ENCODE assay signal across 8 mouse cellular contexts in genomic region chr13:67484424-67484811, GRCm38 (mm10). TPM values are rescaled to one million over a fixed set of nuclear protein-coding genes. Genes with fewer than 3 reads are reported as not detected.
DNase-seq lines count a peak whose midpoint lies in the region; ATAC-seq and TF ChIP-seq lines count a peak whose summit lies in the region.

No protein-coding gene starts in this region.

- TF ChIP-seq EP300 in CH12.LX (IDR thresholded peaks at IDR 0.05; ENCODE audit: low read length): no peak

- in situ Hi-C loops in CH12.LX (cut with MboI; ENCODE audit: low pct_ligation_motif_present, low pct_unique_long_range_greater_than_20kb, low sequenced_read_pairs): no loop called here

- no peak for TF ChIP-seq RAD21 in CH12.LX (IDR thresholded peaks at IDR 0.05; ENCODE audit: low read depth, low read length)

- H3K79me2 ChIP-seq in CH12.LX (replicated peaks; ENCODE audit: control insufficient read depth, extremely low read depth, insufficient read depth, poor library complexity, severe bottlenecking): peaks cover 3% of the 10 kb centered on the region; the same call in 1 of the 2 replicates

- WGBS in heart, embryonic 13.5 days: 22% methylated on average over 8 of the region's 8 CpGs
- 26% methylated on average over 8 of the region's 8 CpGs for WGBS in intestine, postnatal 0 days
- 39% methylated on average over 8 of the region's 8 CpGs for WGBS in midbrain, postnatal 0 days

- peak overlapping the region; percentile 82 for H3K9ac ChIP-seq in heart, embryonic 13.5 days
- H3K9ac ChIP-seq in CH12.LX (ENCODE audit: insufficient read depth, low read depth): peak overlapping the region; percentile 46; the same call in 1 of the 2 replicates
- H3K9ac ChIP-seq in intestine, postnatal 0 days (ENCODE audit: low read depth, low read length): peak overlapping the region; percentile 59
- peak overlapping the region; percentile 44; the same call in 1 of the 2 replicates for H3K9ac ChIP-seq in midbrain, postnatal 0 days (replicated peaks; ENCODE audit: low read length, poor library complexity, severe bottlenecking)

- H3K4me1 ChIP-seq in heart, embryonic 13.5 days: peaks cover 9% of the 10 kb centered on the region
- H3K4me1 ChIP-seq in CH12.LX (ENCODE audit: control insufficient read depth in 1 of 2, insufficient read depth in 2 of 2): peaks cover 4 to 19% of the 10 kb centered on the region in 2 experiments
- H3K4me1 ChIP-seq in embryonic fibroblast, embryonic 13.5 days (ENCODE audit: control insufficient read depth, insufficient read depth, low read length): no peaks in the 10 kb centered on the region
- H3K4me1 ChIP-seq in intestine, postnatal 0 days (replicated peaks; ENCODE audit: control insufficient read depth, insufficient read depth, low read length): no peaks in the 10 kb centered on the region
- no peaks in the 10 kb centered on the region for H3K4me1 ChIP-seq in midbrain, postnatal 0 days (ENCODE audit: insufficient read depth, low read length)

- DNase-seq in heart, postnatal 4 days: no peak
- no peak for DNase-seq in CH12.LX (ENCODE audit: extremely low read depth)
- DNase-seq in midbrain, postnatal 0 days (ENCODE audit: low spot score): no peak
- DNase-seq in adrenal gland, postnatal 10 days: no peak
- DNase-seq in urinary bladder, postnatal 4 days (ENCODE audit: low spot score in 2 of 2): no peak

- no peak for ATAC-seq in heart, embryonic 13.5 days (ENCODE audit: extremely low read depth, insufficient number of reproducible peaks, low FRiP score, low TSS enrichment)
- ATAC-seq in intestine, postnatal 0 days: 0 out of 2 replicates have a peak, but pooled peaks have one; percentile 23
- peak; percentile 71 for ATAC-seq in midbrain, postnatal 0 days (ENCODE audit: low FRiP score)

- TF ChIP-seq POLR2A in CH12.LX (IDR thresholded peaks at IDR 0.05; ENCODE audit: low read depth, low read length): no peak
- TF ChIP-seq POLR2A in embryonic fibroblast, embryonic 13.5 days (IDR thresholded peaks at IDR 0.05; ENCODE audit: low read depth, low read length): no peak

- H3K4me3 ChIP-seq in heart, embryonic 13.5 days: peak overlapping the region; percentile 74
- peak overlapping the region; percentile 59 to 80 (median 78) for H3K4me3 ChIP-seq in CH12.LX (replicated peaks in 1 of 3; ENCODE audit: low read depth in 2 of 3, low read length in 2 of 3, poor library complexity in 1 of 3)
- peak overlapping the region; percentile 6; the same call in 1 of the 2 replicates for H3K4me3 ChIP-seq in embryonic fibroblast, embryonic 13.5 days (ENCODE audit: insufficient read depth, low read length)
- peak overlapping the region; percentile 60 for H3K4me3 ChIP-seq in intestine, postnatal 0 days (ENCODE audit: low read depth, low read length)
- peak overlapping the region; percentile 59 for H3K4me3 ChIP-seq in midbrain, postnatal 0 days (ENCODE audit: low read depth, low read length)

- H3K4me2 ChIP-seq in heart, embryonic 13.5 days: peak overlapping the region; percentile 78
- H3K4me2 ChIP-seq in CH12.LX (ENCODE audit: insufficient read depth, low read depth, poor library complexity, severe bottlenecking): peak overlapping the region; percentile 82
- H3K4me2 ChIP-seq in intestine, postnatal 0 days (replicated peaks; ENCODE audit: low read depth): peak overlapping the region; percentile 65
- H3K4me2 ChIP-seq in midbrain, postnatal 0 days (ENCODE audit: low read depth, low read length, poor library complexity, severe bottlenecking): peak overlapping the region; percentile 66

- dilution Hi-C loops in CH12.LX (cut with MboI; ENCODE audit: extremely low pct_ligation_motif_present, extremely low pct_unique_long_range_greater_than_20kb, low sequenced_read_pairs): no loop called here

- peak overlapping the region; percentile 78 for H3K27ac ChIP-seq in heart, embryonic 13.5 days (replicated peaks)
- H3K27ac ChIP-seq in CH12.LX (ENCODE audit: insufficient read depth, low read depth): no peak overlapping the region
- no peak overlapping the region for H3K27ac ChIP-seq in embryonic fibroblast, embryonic 13.5 days (ENCODE audit: insufficient read depth, low read length)
- H3K27ac ChIP-seq in intestine, postnatal 0 days (ENCODE audit: low read depth, low read length): no peak overlapping the region
- peak overlapping the region; percentile 4; the same call in 1 of the 2 replicates for H3K27ac ChIP-seq in midbrain, postnatal 0 days (ENCODE audit: low read depth, low read length)

- H3K9me3 ChIP-seq in heart, embryonic 13.5 days: no peaks in the 10 kb centered on the region
- H3K9me3 ChIP-seq in CH12.LX (replicated peaks; ENCODE audit: low read length): no peaks in the 10 kb centered on the region
- no peaks in the 10 kb centered on the region for H3K9me3 ChIP-seq in intestine, postnatal 0 days (ENCODE audit: control insufficient read depth)
- no peaks in the 10 kb centered on the region for H3K9me3 ChIP-seq in midbrain, postnatal 0 days (ENCODE audit: low read length)

- no peak for TF ChIP-seq CTCF in CH12.LX (conservative IDR thresholded peaks at IDR 0.05 in 1 of 2, IDR thresholded peaks at IDR 0.05 in 1 of 2; ENCODE audit: low read depth in 2 of 2, low read length in 2 of 2)
- no peak for TF ChIP-seq CTCF in embryonic fibroblast, embryonic 13.5 days (IDR thresholded peaks at IDR 0.05; ENCODE audit: borderline replicate concordance, insufficient read depth, low read length)
- TF ChIP-seq CTCF in intestine, postnatal 0 days (IDR thresholded peaks at IDR 0.05; ENCODE audit: low read depth): no peak
- no peak for TF ChIP-seq CTCF in midbrain, postnatal 0 days (IDR thresholded peaks at IDR 0.05)

- H3K36me3 ChIP-seq in heart, embryonic 13.5 days: peaks cover 25% of the 10 kb centered on the region
- H3K36me3 ChIP-seq in CH12.LX (replicated peaks in 1 of 2; ENCODE audit: control insufficient read depth in 1 of 2, insufficient read depth in 1 of 2, low read length in 1 of 2): peaks cover 0 to 12% of the 10 kb centered on the region in 2 experiments
- no peaks in the 10 kb centered on the region for H3K36me3 ChIP-seq in intestine, postnatal 0 days (ENCODE audit: control insufficient read depth, insufficient read depth)
- H3K36me3 ChIP-seq in midbrain, postnatal 0 days (ENCODE audit: insufficient read depth, low read length): peaks cover 13% of the 10 kb centered on the region; the same call in 1 of the 2 replicates

- H3K27me3 ChIP-seq in heart, embryonic 13.5 days (replicated peaks): no peaks in the 10 kb centered on the region
- no peaks in the 10 kb centered on the region for H3K27me3 ChIP-seq in CH12.LX (replicated peaks)
- no peaks in the 10 kb centered on the region for H3K27me3 ChIP-seq in intestine, postnatal 0 days (replicated peaks; ENCODE audit: control insufficient read depth, insufficient read depth, low read length)
- no peaks in the 10 kb centered on the region for H3K27me3 ChIP-seq in midbrain, postnatal 0 days (ENCODE audit: insufficient read depth, low read length)

RNA-seq across cellular contexts. Expression of gene Zfp874b, which starts 0.4 kb away (rescaled TPM):
- polyA plus RNA-seq in heart, embryonic 13.5 days (2015; fragmentation: Nextera tagmentation; extraction: Ambion mirVana): 1.8 and 2.4 TPM in 2 replicates
- 1 to 10 TPM; 4.8 to 6.3 TPM for total RNA-seq in heart, postnatal 4 days (2021)
- total RNA-seq in CH12.LX (2012; rRNA removed) (4.7 and 4.8 TPM in 2 replicates), CH12.LX (2014; rRNA removed) (8.0 and 8.7 TPM in 2 replicates)
- polyA plus RNA-seq in CH12.LX (2012; ENCODE audit: insufficient read length, low read depth): 1.8 and 2.1 TPM in 2 replicates
- 7.3 and 8.1 TPM in 2 replicates for polyA plus RNA-seq in embryonic fibroblast, embryonic 13.5 days (2011; ENCODE audit: insufficient read length, low read depth, missing spikeins)
- 1.2 and 1.3 TPM in 2 replicates for polyA plus RNA-seq in intestine, postnatal 0 days (2015; fragmentation: Nextera tagmentation; extraction: Ambion mirVana)
- 6.3 and 12.0 TPM in 2 replicates for total RNA-seq in midbrain, postnatal 0 days (2014; rRNA removed)
- polyA plus RNA-seq in midbrain, postnatal 0 days (2015; fragmentation: Nextera tagmentation; extraction: Ambion mirVana): 2.3 and 2.5 TPM in 2 replicates
- total RNA-seq in adrenal gland, postnatal 10 days (2021): 10 to 100 TPM; 11.7 to 14.2 TPM

RNA-seq across cellular contexts. Expression of gene Zfp58, which starts 15.9 kb away (rescaled TPM):
- polyA plus RNA-seq in heart, embryonic 13.5 days (2015; fragmentation: Nextera tagmentation; extraction: Ambion mirVana): 8.1 and 8.6 TPM in 2 replicates
- 1 to 10 TPM; 4.3 to 4.8 TPM for total RNA-seq in heart, postnatal 4 days (2021)
- total RNA-seq in CH12.LX (2012; rRNA removed) (4.3 and 5.2 TPM in 2 replicates), CH12.LX (2014; rRNA removed) (5.9 and 6.4 TPM in 2 replicates)
- 2.7 and 2.9 TPM in 2 replicates for polyA plus RNA-seq in CH12.LX (2012; ENCODE audit: insufficient read length, low read depth)
- polyA plus RNA-seq in embryonic fibroblast, embryonic 13.5 days (2011; ENCODE audit: insufficient read length, low read depth, missing spikeins): 6.7 and 7.6 TPM in 2 replicates
- polyA plus RNA-seq in intestine, postnatal 0 days (2015; fragmentation: Nextera tagmentation; extraction: Ambion mirVana): 4.1 and 4.7 TPM in 2 replicates
- 3.8 and 6.5 TPM in 2 replicates for total RNA-seq in midbrain, postnatal 0 days (2014; rRNA removed)
- 4.1 and 4.4 TPM in 2 replicates for polyA plus RNA-seq in midbrain, postnatal 0 days (2015; fragmentation: Nextera tagmentation; extraction: Ambion mirVana)
- total RNA-seq in adrenal gland, postnatal 10 days (2021): 1 to 10 TPM; 6.0 to 8.1 TPM

RNA-seq across cellular contexts. Expression of gene Zfp874a, which starts 33.0 kb away (rescaled TPM):
- polyA plus RNA-seq in heart, embryonic 13.5 days (2015; fragmentation: Nextera tagmentation; extraction: Ambion mirVana): 4.5 and 4.9 TPM in 2 replicates
- total RNA-seq in heart, postnatal 4 days (2021): 1 to 10 TPM; 2.4 to 2.7 TPM
- total RNA-seq in CH12.LX (2012; rRNA removed): 7.1 and 7.6 TPM in 2 replicates
- total RNA-seq in CH12.LX (2014; rRNA removed): 16.8 and 23.6 TPM in 2 replicates
- 6.1 and 6.5 TPM in 2 replicates for polyA plus RNA-seq in CH12.LX (2012; ENCODE audit: insufficient read length, low read depth)
- 12.8 and 13.8 TPM in 2 replicates for polyA plus RNA-seq in embryonic fibroblast, embryonic 13.5 days (2011; ENCODE audit: insufficient read length, low read depth, missing spikeins)
- polyA plus RNA-seq in intestine, postnatal 0 days (2015; fragmentation: Nextera tagmentation; extraction: Ambion mirVana): 3.0 and 3.2 TPM in 2 replicates
- total RNA-seq in midbrain, postnatal 0 days (2014; rRNA removed): 4.7 and 6.4 TPM in 2 replicates
- 3.9 and 4.4 TPM in 2 replicates for polyA plus RNA-seq in midbrain, postnatal 0 days (2015; fragmentation: Nextera tagmentation; extraction: Ambion mirVana)
- total RNA-seq in adrenal gland, postnatal 10 days (2021): 10 to 100 TPM; 11.1 to 13.2 TPM

RNA-seq across cellular contexts. Expression of gene Gm26965, which starts 41.5 kb away (rescaled TPM):
- not detected in 2 replicates for polyA plus RNA-seq in heart, embryonic 13.5 days (2015; fragmentation: Nextera tagmentation; extraction: Ambion mirVana)
- not detected for total RNA-seq in heart, postnatal 4 days (2021)
- total RNA-seq in CH12.LX (2012; rRNA removed) (0.08 TPM in 1 of 2 replicates, not detected in the other), CH12.LX (2014; rRNA removed) (not detected in 2 replicates)
- polyA plus RNA-seq in CH12.LX (2012; ENCODE audit: insufficient read length, low read depth): not detected in 2 replicates
- 1.5 TPM in 1 of 2 replicates, not detected in the other for polyA plus RNA-seq in embryonic fibroblast, embryonic 13.5 days (2011; ENCODE audit: insufficient read length, low read depth, missing spikeins)
- polyA plus RNA-seq in intestine, postnatal 0 days (2015; fragmentation: Nextera tagmentation; extraction: Ambion mirVana): not detected in 2 replicates
- 0.27 TPM in 1 of 2 replicates, not detected in the other for total RNA-seq in midbrain, postnatal 0 days (2014; rRNA removed)
- 0.20 TPM in 1 of 2 replicates, not detected in the other for polyA plus RNA-seq in midbrain, postnatal 0 days (2015; fragmentation: Nextera tagmentation; extraction: Ambion mirVana)
- not detected for total RNA-seq in adrenal gland, postnatal 10 days (2021)

RNA-seq across cellular contexts. Expression of gene Zfp87, which starts 41.6 kb away (rescaled TPM):
- 13.3 and 15.4 TPM in 2 replicates for polyA plus RNA-seq in heart, embryonic 13.5 days (2015; fragmentation: Nextera tagmentation; extraction: Ambion mirVana)
- total RNA-seq in heart, postnatal 4 days (2021): 10 to 100 TPM; 10.1 to 10.8 TPM
- total RNA-seq in CH12.LX (2012; rRNA removed) (11.4 and 12.2 TPM in 2 replicates), CH12.LX (2014; rRNA removed) (20.7 and 25.0 TPM in 2 replicates)
- polyA plus RNA-seq in CH12.LX (2012; ENCODE audit: insufficient read length, low read depth): 10.3 and 13.8 TPM in 2 replicates
- polyA plus RNA-seq in embryonic fibroblast, embryonic 13.5 days (2011; ENCODE audit: insufficient read length, low read depth, missing spikeins): 13.1 and 15.2 TPM in 2 replicates
- polyA plus RNA-seq in intestine, postnatal 0 days (2015; fragmentation: Nextera tagmentation; extraction: Ambion mirVana): 23.2 and 23.9 TPM in 2 replicates
- 35.8 and 36.8 TPM in 2 replicates for total RNA-seq in midbrain, postnatal 0 days (2014; rRNA removed)
- polyA plus RNA-seq in midbrain, postnatal 0 days (2015; fragmentation: Nextera tagmentation; extraction: Ambion mirVana): 26.2 and 31.9 TPM in 2 replicates
- 10 to 100 TPM; 19.5 to 21.5 TPM for total RNA-seq in adrenal gland, postnatal 10 days (2021)

Comparison
In these comparisons a context has a peak if more than half of its experiments do, and no peak if none do; other contexts are left out.
1. H3K27ac ChIP-seq: peak in heart, embryonic 13.5 days (single experiment) and midbrain, postnatal 0 days (single experiment); none in CH12.LX (single experiment), embryonic fibroblast, embryonic 13.5 days (single experiment) and intestine, postnatal 0 days (single experiment).
2. H3K4me3 ChIP-seq: peak in every context shown above with its lines; median percentile 78 in CH12.LX; 74 in heart, embryonic 13.5 days; 60 in intestine, postnatal 0 days; 59 in midbrain, postnatal 0 days; 6 in embryonic fibroblast, embryonic 13.5 days.
3. Peak in every context shown above with its lines, with median percentiles within 50 percentile points of each other: H3K4me2 ChIP-seq and H3K9ac ChIP-seq.